Comparison of ENCODE assay signal across 19 mouse cellular contexts in genomic region chr5:43732381-43732780, GRCm38 (mm10).
DNase-seq lines count a peak whose midpoint lies in the region.
"Had no signal": no experiment of that assay in that cellular context is flagged by ENCODE, and none has a peak within 500 bp of the region (broad histone marks: within the 10 kb centered on the region; RNA-seq: fewer than 3 reads in every experiment).

No protein-coding gene starts in this region.

- DNase-seq in frontal cortex, adult 2 months (ENCODE audit: extremely low spot score in 1 of 2, low spot score in 1 of 2), result peak; percentile 44 to 72
- no peak for DNase-seq in frontal cortex, postnatal 14 days (ENCODE audit: low spot score in 2 of 2)
- DNase-seq in left cerebral cortex, adult 11 months (ENCODE audit: low spot score), result peak; percentile 35
- no peak for DNase-seq in left cerebral cortex, postnatal 4 days
- peak; percentile 80 for DNase-seq in brain, adult 2 months (ENCODE audit: low read depth, low spot score)
- DNase-seq in left cerebral cortex, postnatal 14 days (ENCODE audit: low spot score in 2 of 2), result peak; percentile 8 to 50
- DNase-seq in embryo, embryonic 10.5 days (ENCODE audit: low spot score), result no peak
- DNase-seq: adrenal gland, postnatal 10 days; cerebellum, adult 11-12 months; cerebellum, postnatal 10 days; forebrain, postnatal 0 days; gastrocnemius, postnatal 10 days; heart, postnatal 10 days; kidney, postnatal 25 days; liver, embryonic 13.5 days; lung, adult 18-20 months; lung, postnatal 4 days; thymus, adult 2 months; thymus, postnatal 36 days had no signal

- intact Hi-C loops in left cerebral cortex, postnatal 4 days (cut with DNase I), result no loop called here
- intact Hi-C loops in left cerebral cortex, postnatal 14 days (cut with DNase I), result no loop called here

Comparison
In these comparisons a context has a peak if more than half of its experiments do, and no peak if none do; other contexts are left out.
1. DNase-seq: peak in frontal cortex, adult 2 months (2 of 2), left cerebral cortex, adult 11 months (single experiment), brain, adult 2 months (single experiment) and left cerebral cortex, postnatal 14 days (2 of 2); none in frontal cortex, postnatal 14 days (0 of 2), left cerebral cortex, postnatal 4 days (single experiment) and embryo, embryonic 10.5 days (single experiment).